Mouse (Mus musculus) layer of hippocampus, adult 18-20 months (tissue): ENCODE data around the gene B3galt4. TPM values are rescaled to one million over a fixed set of nuclear protein-coding genes. Genes with fewer than 3 reads are reported as not detected.
"Not testable (repeated sequence)": the region's sequence is repeated elsewhere in the genome, so short reads cannot be mapped to it uniquely, and the experiment has no call there.

Experiments
- DNase-seq, 2 experiments: peaks; one replicate each; pipeline ENCODE4 v3.0.0; 2022; ENCODE audit warnings: low spot score in 2 of 2
- total RNA-seq, 2 experiments: library from RNA; stranded (reverse); gene quantifications; 2 replicates each; pipeline ENCODE4 v1.2.3; 2021

B3galt4 gene
- total RNA-seq, 2 experiments from 2014 or later: 5.1 to 5.2 TPM

DNA sequence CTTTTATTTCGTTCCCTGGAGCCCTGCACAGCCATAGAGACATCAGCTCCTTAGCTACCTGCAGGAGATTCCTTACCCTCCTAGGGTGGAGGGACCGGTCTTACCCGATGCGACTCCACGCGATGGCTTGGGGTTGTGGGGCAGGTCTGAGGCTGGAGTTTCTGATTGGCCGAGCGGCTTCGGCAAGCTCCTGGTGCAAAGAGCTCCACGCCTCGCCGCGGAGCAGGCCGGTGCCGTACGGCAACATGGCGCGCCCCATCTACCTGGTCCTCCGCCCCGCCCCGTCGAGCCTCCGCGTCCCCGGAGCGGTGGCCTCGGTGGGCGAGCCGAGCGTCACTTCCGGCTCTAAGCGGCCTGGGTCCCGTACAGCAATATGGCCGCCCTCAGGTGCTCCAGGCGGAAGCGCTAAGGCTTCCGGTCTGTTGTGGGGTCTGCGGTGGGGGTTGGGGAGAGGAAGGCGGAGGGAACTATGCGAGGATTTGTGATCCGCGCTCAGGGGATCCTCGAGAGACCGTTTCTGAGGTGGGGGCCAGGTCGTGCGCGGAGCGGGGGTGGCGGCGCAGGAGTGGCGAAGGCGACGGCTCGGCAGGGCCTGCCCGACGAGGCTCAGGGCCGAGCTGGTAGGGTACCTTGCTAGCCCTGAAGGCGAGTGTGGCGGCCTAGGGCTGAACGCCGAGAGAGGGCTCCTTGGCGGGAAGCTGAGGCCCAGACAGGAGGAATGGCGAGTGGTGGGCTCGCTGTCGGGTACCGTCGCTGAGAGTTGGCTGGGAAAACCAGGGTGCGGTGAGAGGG is 42.0 kb downstream of the B3galt4 start, which contains the start of gene Daxx:
Gene Daxx (plus strand): TSS at position 338 of the 792 bp plus-strand sequence.
- DNase-seq: peak; percentile 99

DNA sequence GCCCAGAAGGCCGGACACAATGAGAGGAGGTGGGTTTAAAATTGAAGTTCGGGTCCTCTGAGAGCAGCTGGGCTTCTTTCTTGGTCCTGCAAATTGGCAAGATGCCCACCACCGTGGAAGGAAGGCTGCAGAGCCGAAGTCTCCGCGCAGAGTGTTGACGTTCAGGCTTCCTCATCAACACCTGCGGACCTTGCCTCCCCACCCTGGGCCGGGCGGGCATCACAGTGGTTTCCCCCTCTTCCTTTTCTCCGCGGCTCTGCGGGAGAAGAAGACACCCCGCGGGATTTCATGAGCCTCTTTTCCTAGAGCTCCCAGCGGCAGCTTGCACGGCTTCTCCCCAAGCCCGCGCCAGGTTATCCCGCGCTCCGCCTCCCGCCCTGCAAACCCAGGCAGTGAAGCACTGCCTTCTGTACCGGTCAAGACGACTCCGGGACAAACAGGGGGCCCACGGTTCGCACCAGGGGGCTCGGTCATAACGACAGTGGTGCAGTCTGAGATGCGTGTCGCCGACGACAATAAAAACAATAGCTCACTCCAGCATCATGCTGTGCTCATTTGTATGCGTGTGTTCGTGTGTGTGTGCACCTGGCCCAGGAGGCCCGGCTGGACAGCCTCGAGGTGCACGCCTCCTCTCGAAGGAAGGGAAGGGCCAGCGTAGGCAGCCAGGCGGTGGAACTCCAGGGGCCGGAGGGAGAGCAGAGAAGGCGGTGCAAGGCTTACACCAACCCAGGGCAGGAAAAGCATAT is 42.8 kb downstream of the B3galt4 start:
- DNase-seq: peak in 1 of 2 experiments; percentile 60

DNA sequence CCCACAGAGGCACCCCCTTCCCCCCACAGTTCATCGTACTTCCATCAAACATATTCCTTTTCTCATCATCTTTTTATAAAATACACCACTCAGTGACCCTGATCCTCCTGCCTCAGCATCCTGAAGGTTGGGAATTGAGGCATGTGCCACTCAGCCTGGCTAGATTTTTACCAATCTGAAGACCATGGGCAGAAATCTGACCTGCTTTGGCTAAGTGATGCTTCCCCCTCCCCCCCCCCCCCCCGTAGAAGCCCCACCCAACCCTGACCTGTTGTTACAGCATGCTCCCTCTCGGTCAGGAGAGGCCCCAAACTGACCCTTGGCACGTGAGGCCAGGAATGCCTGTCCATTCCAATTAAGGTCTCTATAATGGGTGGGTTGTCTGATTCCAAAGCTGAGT is 46.5 kb downstream of the B3galt4 start, which contains the start of gene Platr17:
Gene Platr17 (plus strand): TSS at position 301 of the 400 bp plus-strand sequence.
- not testable (repeated sequence) for DNase-seq

DNA sequence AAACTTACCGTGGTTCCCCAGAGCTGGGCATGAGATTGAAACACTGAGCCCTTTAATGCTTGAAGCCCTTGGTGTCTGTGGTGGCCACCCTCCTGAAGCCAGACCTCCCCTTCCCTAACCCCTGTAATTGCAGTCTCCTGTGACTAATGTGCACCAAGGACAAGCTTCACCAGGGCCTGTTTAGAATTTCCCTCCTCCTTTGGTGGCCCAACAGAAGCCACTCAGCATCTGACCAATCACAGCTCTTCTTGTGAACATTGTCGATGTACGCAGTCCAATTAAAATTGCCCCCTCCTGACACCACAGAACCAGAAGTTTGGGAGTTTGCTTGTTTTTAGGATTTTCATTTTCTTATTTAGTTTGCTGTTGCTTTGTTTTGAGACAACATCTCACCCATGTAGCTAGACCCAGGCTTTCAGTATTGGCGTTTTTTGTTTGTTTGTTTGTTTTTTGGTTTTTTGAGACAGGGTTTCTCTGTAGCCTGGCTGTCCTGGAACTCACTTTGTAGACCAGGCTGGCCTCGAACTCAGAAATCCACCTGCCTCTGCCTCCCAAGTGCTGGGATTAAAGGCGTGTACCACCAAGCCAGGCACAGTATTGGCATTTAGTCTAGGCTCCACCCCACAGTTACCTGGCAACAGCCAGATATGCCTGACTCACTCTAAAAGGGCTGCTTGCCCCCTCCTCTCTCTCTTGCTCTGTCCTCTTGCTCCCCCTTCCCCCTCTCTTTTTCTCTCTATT is 47.2 kb downstream of the B3galt4 start:
- DNase-seq: not testable (repeated sequence)

- DNase-seq: no peak
Measured at GRCm38 (mm10) chr17:33902491-33902890, 48.8 kb downstream of the B3galt4 start.

GRCm38 (mm10) chr17:33902079-33902478 is 49.2 kb downstream of the B3galt4 start:
- no peak for DNase-seq

GRCm38 (mm10) chr17:33901653-33902052 is 49.6 kb downstream of the B3galt4 start:
- DNase-seq: no peak

DNA sequence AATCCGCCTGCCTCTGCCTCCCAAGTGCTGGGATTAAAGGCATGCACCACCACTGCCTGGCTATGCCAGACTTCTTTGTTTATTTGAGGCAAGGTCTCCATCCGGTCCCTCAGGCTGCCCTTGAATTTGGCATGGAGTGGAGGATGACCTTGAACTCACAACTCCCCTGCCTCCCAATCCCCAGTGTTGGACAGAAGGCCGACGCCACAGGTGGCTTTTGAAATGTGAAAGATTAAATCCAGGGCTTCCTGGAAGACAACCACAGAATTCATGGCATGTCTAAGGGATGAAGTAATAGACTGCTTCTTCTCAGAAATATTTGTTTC is 50.3 kb downstream of the B3galt4 start:
- no peak for DNase-seq

DNA sequence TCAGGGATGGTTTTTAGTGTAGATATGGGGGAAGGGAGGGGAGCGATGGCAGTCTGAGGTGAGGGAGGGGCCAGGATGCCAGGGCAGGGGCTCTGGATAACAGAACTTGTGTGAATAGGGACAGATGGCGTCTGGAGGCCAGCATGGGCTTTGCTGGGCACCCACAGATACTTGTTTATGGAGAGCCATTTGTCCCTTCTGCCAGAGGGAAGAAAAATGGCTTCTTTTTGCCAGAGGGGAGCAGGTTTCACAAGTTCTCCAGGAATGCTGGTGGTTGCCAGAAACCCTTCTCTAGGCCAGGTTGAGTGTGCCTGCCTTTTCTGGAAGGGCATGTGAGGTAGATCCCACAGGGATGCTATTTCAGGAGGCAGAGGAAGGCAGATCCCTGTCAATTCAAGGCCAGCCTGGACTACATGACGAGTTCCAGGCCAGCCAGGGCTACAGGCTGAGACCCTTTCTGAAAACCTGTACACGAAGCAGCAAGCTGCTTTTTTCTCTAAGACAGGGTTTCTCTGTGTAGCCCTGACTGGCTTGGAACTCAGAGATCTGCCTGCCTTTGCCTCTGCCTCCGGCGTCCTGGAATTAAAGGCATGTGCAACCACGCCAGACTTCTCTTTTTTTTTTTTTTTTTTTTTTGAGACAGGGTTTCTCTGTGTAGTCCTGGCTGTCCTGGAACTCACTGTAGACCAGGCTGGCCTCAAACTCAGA is 50.9 kb downstream of the B3galt4 start:
- DNase-seq: no peak

Other genes with a start within 250 kb of the B3galt4 start
- gene March2, start 232.8 kb downstream of the B3galt4 start, total RNA-seq: 10 to 100 TPM; 86.2 to 87.1 TPM
- gene Rab11b, start 191.0 kb downstream of the B3galt4 start, total RNA-seq: 100 to 1,000 TPM; 341 to 345 TPM
- gene Angptl4, start 169.7 kb downstream of the B3galt4 start, total RNA-seq: 1 to 10 TPM; 2.6 to 3.5 TPM
- 10 to 100 TPM; 27.6 to 28.8 TPM for gene Kank3, start 141.0 kb downstream of the B3galt4 start, total RNA-seq
- 100 to 1,000 TPM; 756 to 834 TPM for gene Rps28, start 126.9 kb downstream of the B3galt4 start, total RNA-seq
- gene Ndufa7, start 126.9 kb downstream of the B3galt4 start, total RNA-seq: 100 to 1,000 TPM; 199 to 208 TPM
- gene Cd320, start 108.4 kb downstream of the B3galt4 start, total RNA-seq: 10 to 100 TPM; 20.4 to 23.3 TPM
- gene Gm7029, start 77.7 kb downstream of the B3galt4 start, total RNA-seq: not detected
- 1 to 10 TPM; 1.8 to 2.6 TPM for gene Kifc1, start 60.8 kb downstream of the B3galt4 start, total RNA-seq
- gene Platr17, start 46.4 kb downstream of the B3galt4 start, total RNA-seq: under 1 TPM in 1 of 2 experiments, not detected in 1; 0.42 TPM
- 10 to 100 TPM; 29.6 to 32.9 TPM for gene Daxx, start 42.1 kb downstream of the B3galt4 start, total RNA-seq
- gene Tapbp, start 35.6 kb downstream of the B3galt4 start, total RNA-seq: 10 to 100 TPM; 38.3 to 38.5 TPM
- gene Zbtb22, start 35.6 kb downstream of the B3galt4 start, total RNA-seq: 10 to 100 TPM; 34.3 to 34.4 TPM
- 10 to 100 TPM; 61.9 to 63.0 TPM for gene Rgl2, start 21.9 kb downstream of the B3galt4 start, total RNA-seq
- gene Pfdn6, start 11.1 kb downstream of the B3galt4 start, total RNA-seq: 10 to 100 TPM; 94.9 to 95.8 TPM
- gene Wdr46, start 10.8 kb downstream of the B3galt4 start, total RNA-seq: 10 to 100 TPM; 13.2 to 15.5 TPM
- 10 to 100 TPM; 76.1 to 79.8 TPM for gene Vps52, start 4.3 kb upstream of the B3galt4 start, total RNA-seq
- 100 to 1,000 TPM; 319 to 336 TPM for gene Rps18, start 4.5 kb upstream of the B3galt4 start, total RNA-seq
- 10 to 100 TPM; 25.5 to 26.9 TPM for gene H2-K1, start 48.9 kb upstream of the B3galt4 start, total RNA-seq
- 10 to 100 TPM; 39.0 to 40.8 TPM for gene Ring1, start 73.2 kb upstream of the B3galt4 start, total RNA-seq
- gene H2-Ke6, start 76.6 kb upstream of the B3galt4 start, total RNA-seq: 10 to 100 TPM; 59.7 to 63.9 TPM
- gene Slc39a7, start 80.2 kb upstream of the B3galt4 start, total RNA-seq: 100 to 1,000 TPM in 1 of 2 experiments, 10 to 100 TPM in 1; 90.7 to 105 TPM
- gene Rxrb, start 80.3 kb upstream of the B3galt4 start, total RNA-seq: 10 to 100 TPM; 77.1 to 85.8 TPM
- gene Col11a2, start 87.9 kb upstream of the B3galt4 start, total RNA-seq: 10 to 100 TPM; 22.5 to 23.4 TPM
- not detected for gene H2-Oa, start 140.9 kb upstream of the B3galt4 start, total RNA-seq
- gene H2-DMa, start 168.1 kb upstream of the B3galt4 start, total RNA-seq: 10 to 100 TPM; 27.4 to 32.5 TPM
- 100 to 1,000 TPM; 184 to 185 TPM for gene Brd2, start 171.1 kb upstream of the B3galt4 start, total RNA-seq
- gene H2-DMb2, start 191.8 kb upstream of the B3galt4 start, total RNA-seq: 1 to 10 TPM; 1.3 to 1.6 TPM
- gene H2-DMb1, start 201.6 kb upstream of the B3galt4 start, total RNA-seq: 1 to 10 TPM; 3.2 to 3.8 TPM
- gene Tap1, start 236.1 kb upstream of the B3galt4 start, total RNA-seq: 1 to 10 TPM; 3.6 to 3.9 TPM
- gene Psmb9, start 236.3 kb upstream of the B3galt4 start, total RNA-seq: 1 to 10 TPM; 2.1 to 3.7 TPM
- 1 to 10 TPM; 4.1 to 5.8 TPM for gene Psmb8, start 246.2 kb upstream of the B3galt4 start, total RNA-seq